Mouse (Mus musculus) spleen, adult 2 months (tissue): ENCODE results near the gene Robo1.

Source experiments
- CTCF ChIP-seq: fragments of 200-500 bp; IDR thresholded peaks from 2 replicates; pipeline ENCODE4 v1.5.1; 2011; ENCODE audit warnings: mild to moderate bottlenecking, inconsistent platforms; ENCODE audit not compliant: insufficient read depth, insufficient read length, insufficient replicate concordance; ENCODE audit errors: extremely low read depth
- POLR2A ChIP-seq: fragments of 200-500 bp; IDR thresholded peaks from 2 replicates; pipeline ENCODE4 v1.6.1; 2011; ENCODE audit warnings: low read depth, low read length, inconsistent platforms

DNA sequence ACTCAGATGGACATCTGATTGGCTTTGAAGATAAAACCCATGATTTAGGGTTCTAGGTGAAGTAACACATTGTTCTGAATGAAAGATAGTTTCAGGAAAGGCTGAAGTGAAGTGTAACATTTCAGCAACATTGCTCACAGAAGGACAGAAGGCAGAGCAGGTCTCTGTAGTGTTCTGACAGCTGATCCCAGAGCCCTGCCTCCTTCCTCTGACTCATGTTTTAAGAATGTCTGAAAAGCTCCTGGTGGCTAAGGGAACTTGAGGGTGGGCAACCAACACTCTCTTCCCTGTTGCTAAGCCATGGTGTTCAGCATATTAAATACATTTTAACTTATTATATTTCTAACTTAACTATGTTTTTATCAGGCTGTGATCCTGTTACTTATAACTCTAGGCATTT is 126.3 kb downstream of the Robo1 start:
- TF ChIP-seq CTCF (no peak), POLR2A (no peak)
